Mouse (Mus musculus) heart, adult 8-10 months (tissue): ENCODE data around the gene Mnd1. TPM values are rescaled to one million over a fixed set of nuclear protein-coding genes. Genes with fewer than 3 reads are reported as not detected.

Experiments
- DNase-seq: peaks from one replicate; pipeline ENCODE4 v3.0.0; 2022; ENCODE audit warnings: low spot score
- total RNA-seq, 4 experiments: library from RNA; stranded (reverse); gene quantifications; 2 replicates each; pipeline ENCODE4 v1.2.4; 2022

Gene Mnd1
- total RNA-seq, 4 experiments from 2014 or later, result 1.9 to 3.4 (median 2.3) TPM

DNA sequence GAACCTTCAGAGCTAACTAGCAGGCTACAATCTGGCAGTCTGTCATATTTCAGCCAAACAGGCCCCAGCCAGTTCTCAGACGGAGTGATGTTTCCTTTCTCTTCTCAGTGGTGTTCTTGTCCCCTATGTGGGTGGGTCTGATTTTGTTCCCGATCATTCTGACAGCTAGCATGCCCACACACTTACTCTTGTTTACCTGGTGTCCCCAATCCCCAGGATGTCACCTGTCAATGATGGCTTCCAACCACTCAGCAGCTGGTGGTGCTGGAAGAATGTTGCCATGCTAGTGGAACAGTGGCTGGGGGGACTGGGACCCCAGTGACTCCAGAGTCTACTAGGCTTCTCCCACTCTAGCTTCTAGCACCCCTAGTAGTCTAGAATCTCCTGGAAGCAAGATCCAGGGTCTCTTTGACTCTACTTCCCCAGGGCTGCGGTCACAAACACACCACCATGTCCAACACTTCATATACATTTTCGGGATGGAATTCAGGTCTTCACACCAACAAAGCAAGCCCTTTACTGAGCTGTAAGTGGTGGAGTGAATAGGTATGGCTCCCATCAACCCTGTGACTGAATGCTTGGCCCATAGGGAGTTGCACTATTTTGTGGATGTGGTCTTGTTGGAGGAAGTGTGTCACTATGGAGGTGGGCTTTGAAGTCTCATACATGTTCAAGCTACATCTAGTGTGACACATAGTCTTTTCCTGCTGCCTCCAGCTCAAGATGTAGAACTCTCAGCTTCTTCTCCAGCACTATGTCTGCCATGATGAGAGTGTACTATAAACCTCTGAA, 2.2 kb upstream of the Mnd1 start:
- no peak for DNase-seq

DNA sequence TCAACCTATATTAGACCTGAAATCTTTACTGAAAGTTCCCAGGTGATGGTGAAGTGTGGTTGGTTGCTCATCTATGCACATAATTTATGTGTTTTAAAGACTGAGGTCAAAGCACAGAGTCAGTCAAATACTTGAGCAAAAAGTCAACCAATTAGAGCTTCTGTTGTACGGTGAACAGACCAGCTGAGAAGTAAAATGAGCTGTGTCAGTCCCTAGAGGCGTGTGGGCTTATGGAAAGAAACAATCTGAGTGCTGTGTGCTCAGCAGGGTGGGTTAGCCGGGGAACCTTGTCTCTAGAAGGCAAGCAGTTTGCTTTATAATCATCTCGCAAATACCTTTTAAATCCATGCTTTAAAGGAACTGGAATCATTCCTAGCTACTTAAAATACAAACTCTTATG, 1.4 kb upstream of the Mnd1 start:
- DNase-seq, result no peak

DNA sequence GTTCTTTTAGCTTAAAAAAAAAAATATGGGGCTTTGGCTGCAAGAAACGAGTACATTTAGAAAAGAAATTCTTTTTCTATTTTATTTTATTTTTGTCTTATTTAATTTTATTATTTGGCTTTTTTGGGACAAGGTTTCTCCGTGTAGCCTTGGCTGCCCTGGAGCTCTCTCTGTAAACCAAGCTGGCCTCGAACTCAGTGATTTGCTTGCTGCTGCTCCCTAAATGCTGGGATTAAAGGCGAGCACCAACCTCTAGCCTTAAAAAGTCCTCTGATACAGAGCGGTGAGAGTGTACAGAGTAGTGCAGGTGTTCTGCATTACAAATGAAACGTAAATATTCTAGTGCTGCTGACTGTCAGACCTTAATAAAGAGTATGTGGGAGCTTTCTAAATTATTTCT, 519 bp upstream of the Mnd1 start:
- DNase-seq, result no peak

GRCm38 (mm10) chr3:84155146-84155545, 440 bp downstream of the Mnd1 start:
- DNase-seq, result no peak

DNA sequence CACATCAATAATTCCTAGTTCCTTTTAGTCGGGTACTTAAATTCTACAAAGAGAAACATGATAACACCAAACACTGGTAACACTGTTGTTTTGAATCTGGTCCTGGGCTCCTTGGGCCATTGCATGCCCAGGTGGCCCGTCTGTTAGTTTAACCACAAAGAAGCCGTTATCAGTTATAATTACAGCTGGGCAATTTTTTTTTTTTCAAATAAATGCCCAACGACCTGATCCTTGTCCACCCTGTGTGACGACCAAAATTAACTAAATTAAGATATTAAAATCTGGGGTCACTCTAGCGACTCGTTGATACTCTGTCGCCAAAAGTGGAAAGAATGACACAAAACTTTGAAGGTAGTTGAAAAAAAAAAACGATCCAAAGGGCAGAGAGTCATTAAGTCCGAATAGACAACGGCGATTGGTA, 855 bp downstream of the Mnd1 start:
- DNase-seq, result no peak

DNA sequence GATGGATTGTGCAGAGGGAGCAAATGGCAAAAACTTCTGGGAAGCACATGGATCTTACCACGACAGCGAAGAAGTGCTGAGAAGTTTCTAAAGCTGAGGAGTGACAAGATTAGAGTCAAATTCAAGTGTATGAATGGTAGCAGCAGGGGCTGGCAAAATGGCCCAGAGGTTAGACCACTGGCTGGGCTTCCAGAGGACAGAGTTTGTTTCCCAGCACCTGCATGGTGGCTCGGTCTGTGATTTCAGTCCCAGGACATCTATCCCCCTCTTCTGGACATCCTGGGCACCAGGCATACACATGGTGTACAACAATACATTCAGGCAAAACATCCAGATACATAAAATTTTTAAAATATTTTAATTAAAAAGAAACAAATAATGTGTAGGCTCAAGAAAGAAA, 5.8 kb downstream of the Mnd1 start:
- DNase-seq, result no peak

- DNase-seq, result no peak
These were observed 14.6 kb downstream of the Mnd1 start for GRCm38 (mm10) chr3:84140947-84141346.

GRCm38 (mm10) chr3:84136509-84136908, 19.1 kb downstream of the Mnd1 start:
- DNase-seq, result no peak

DNA sequence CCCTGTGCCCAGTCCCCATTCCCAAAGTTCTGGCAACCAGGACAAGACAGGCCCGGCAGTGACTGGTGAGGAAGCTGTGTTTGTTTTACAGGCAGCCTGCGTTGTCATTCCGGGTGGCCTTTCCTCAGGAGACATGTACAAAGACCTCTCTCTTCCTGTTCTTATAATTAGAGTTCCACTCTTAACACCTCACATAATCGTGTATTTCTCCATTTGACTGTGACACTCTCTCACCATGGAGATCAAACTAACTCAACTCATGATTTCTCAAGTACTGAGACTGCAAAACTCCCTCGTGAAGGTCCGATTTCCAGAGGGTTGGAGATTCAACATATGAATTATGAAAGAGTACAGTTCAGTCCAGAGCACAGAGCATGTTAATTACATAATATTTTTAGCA, 19.7 kb downstream of the Mnd1 start:
- DNase-seq, result no peak

DNA sequence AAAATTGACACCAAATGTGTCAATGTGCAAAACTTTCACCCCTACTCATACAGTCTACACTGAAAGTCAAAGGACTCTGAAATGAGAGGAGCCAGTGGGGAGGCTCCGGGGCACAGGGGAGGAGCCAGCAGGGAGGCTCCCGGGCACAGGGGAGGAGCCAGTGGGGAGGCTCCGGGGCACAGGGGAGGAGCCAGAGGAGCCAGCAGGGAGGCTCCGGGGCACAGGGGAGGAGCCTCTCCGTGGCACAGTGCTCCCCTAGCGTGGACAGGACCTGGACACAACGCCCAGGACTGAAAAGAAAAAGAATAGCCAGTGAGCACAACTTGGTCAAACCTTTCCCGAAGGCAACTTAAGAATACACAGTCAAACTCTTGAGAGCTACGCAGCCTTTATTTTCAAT, 20.2 kb downstream of the Mnd1 start:
- DNase-seq, result no peak

DNA sequence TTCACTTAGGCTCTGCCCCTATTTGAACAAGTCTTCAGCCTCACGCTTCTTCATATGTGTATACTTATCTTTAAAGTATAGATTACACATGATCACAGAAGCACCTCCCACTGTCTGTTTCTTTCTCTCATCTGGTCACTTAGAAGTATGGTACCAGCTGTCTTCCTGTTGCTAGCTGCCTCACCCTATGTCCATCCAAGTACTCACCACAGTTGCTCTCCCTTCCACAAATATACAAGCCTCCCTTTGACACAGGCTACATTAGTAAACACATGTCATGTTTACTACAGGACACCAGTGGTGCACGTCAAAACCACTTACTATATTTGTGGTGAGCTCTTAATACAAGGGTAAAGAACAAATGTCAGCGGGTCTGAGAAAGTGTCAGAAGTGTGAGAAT, 24.2 kb downstream of the Mnd1 start:
- no peak for DNase-seq

DNA sequence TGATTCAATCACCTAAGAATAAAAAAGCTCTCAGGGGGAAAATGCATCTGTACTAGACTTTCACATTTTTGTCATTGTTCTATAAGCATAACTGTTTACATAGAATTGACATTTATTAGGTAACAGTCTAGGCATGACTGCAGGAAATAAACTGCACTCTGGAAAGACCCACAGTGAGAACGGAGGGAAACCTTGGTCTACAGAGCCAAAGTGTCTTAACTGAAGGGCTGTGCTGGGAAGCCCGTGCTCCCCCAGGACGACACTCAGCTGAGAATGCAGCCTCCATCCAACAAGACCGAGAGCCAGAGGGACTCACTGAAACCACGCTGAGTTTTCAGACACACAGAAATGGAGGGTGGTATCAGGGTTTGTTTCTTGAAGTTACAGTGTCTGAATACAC, 24.8 kb downstream of the Mnd1 start:
- DNase-seq, result no peak

- no peak for DNase-seq
These were observed 26.4 kb downstream of the Mnd1 start for GRCm38 (mm10) chr3:84128871-84129870.

DNA sequence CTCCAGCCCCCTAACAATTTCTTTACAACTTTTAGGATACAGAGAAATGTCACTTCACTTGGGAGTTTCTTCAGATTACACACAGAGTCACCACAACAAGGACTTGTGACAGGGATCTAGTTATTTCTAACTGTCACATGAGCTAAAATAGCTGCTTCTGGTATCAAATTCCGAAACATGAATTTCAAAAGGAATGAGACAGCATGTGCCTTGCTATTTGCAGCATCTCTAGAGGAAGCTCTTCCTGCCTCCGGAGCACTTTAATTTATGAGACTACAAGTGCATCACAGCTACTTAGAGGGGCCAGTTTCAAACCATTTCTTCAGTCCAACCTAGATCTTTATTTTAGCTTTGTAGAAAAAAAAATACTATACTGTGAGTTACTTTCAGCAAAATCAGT, 28.2 kb downstream of the Mnd1 start:
- no peak for DNase-seq

GRCm38 (mm10) chr3:84126721-84127120, 28.9 kb downstream of the Mnd1 start:
- DNase-seq, result no peak

DNA sequence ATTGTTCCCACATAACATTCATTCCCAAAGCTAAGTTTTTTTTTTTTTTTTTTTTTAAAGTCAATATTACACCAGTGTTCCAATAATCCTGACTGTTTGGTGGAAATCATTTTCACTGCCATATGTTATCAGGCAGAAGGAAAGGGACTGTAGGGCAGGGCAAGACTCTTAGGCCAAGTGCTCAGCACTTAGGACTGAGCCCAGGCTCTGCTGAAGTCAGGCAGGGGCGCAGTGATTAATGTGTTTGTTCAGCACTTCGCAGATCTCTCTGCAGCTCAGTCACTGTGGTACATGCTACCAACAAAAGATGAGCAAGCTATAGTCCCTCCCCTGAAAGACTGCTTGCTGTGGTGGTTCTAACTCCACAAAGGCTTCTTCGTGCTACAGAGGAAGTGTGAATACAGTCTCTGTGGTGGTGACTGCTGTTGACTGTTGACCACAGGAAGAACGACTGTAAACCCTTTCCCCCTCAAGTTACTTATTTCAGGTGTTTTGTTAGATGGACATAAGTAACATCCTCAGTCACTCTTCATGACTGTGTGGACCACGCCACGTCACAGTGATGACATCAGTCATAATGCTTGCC, 29.8 kb downstream of the Mnd1 start:
- no peak for DNase-seq

DNA sequence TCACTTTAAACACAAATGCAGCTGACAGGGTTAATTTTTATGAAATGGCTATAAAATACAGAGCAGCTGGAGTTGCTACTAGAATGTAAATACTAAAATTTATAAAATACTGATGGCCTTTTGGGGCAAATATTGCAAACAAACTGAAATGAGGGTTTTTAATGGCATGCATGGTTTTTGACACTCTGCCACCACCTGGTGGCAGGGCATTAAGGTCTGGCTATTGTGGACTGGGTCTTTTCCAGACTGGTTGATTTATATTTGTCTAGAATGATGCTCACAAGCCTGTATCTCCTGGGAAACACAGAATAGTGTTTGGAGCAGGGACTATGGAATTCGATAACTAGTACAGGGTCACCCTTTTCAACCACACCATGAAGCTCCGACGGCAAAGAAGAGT, 32.1 kb downstream of the Mnd1 start:
- DNase-seq, result no peak

GRCm38 (mm10) chr3:84118718-84119117, 36.9 kb downstream of the Mnd1 start:
- DNase-seq, result no peak

DNA sequence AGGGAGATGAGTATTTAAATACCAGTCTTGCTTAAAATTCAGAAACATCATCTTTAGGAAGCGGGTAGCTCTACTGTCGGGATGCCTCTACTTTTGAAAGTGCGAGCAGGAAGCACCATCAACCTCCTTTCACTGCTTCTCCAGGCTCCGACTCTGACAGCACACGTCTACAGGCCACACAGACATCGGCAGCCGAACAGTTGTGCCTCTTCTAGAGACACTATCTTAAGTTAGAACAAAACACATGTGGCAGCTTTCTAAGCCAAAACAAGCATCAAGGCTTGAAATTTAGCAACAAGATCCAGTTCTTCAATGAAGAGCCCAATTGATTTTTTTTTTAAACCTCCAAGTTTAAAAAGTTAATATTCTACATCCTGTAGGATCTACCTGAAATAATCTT, 37.4 kb downstream of the Mnd1 start:
- DNase-seq, result no peak

GRCm38 (mm10) chr3:84108614-84109013, 47.0 kb downstream of the Mnd1 start:
- no peak for DNase-seq

GRCm38 (mm10) chr3:84106106-84106505, 49.5 kb downstream of the Mnd1 start:
- DNase-seq, result no peak

- no peak for DNase-seq
These were observed 52.0 kb downstream of the Mnd1 start for GRCm38 (mm10) chr3:84103536-84103935.
